Mouse (Mus musculus) megakaryocyte, adult 5-6 weeks (primary cell): ENCODE data around the gene Zfyve28. TPM values are rescaled to one million over a fixed set of nuclear protein-coding genes. Genes with fewer than 3 reads are reported as not detected.

Experiments used
- ATAC-seq: 2 replicates; pipeline ENCODE4 v1.8.0; 2016; ENCODE audit warnings: mild to moderate bottlenecking, inconsistent platforms; ENCODE audit not compliant: poor library complexity, severe bottlenecking
- total RNA-seq, 2 experiments: library from RNA; stranded (forward) in 1 of 2; stranded (reverse) in 1 of 2; fragments of 153-499, 151-499 nt in 1 of 2; fragments of 221-1000, 200-1000 nt in 1 of 2; gene quantifications; 2 replicates each; pipeline versions ENCODE4 v1.2.3 to v1.2.4; 2015 to 2017

Gene Zfyve28
- total RNA-seq, 2 experiments from 2014 or later, result 3.8 to 5.5 TPM

DNA sequence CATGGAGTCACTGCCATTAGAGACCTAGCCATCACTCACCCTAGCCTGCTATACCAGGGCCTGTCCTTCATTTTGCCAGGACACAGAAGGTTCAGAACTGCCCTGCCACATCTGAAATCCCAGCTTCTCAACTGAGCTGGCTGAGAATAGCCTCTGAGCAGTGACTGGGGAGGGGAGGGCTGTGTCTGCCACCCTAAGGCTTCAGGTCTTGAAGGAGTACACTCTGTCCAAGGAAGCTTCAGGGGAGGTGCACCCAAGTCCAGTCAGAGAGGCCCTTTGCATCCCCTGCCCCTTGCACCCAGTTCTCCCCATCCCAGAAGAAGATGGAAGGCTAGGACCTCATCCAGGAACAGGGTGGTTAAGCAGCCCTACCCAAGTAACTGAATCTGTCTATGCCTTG, 102.5 kb downstream of the Zfyve28 start:
- no peak for ATAC-seq

DNA sequence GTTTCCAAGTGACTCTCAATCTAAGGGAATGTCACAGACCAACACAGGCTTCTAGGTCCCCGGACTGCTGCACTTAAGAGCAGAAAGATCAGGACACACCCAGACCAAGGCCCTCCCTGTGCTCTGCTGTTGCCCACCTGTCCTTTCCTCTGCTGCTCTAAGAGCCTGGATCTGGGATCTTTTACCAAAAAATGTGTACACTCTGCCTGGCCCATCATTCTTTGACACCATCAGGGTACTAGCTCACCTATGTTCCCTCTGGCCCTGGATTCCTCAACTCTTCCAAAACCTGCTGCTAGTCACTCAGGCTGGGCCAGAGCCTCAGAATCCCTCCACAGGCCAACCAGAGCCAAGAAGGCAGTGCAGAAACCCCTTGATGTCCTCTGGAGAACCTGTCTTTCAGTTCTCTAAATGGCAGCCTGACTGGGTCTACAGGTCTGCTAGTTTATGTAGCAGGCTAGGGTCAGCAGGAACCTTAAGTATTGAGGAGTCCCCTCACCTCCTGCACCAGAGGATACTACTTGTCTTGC, 103.1 kb downstream of the Zfyve28 start:
- no peak for ATAC-seq

DNA sequence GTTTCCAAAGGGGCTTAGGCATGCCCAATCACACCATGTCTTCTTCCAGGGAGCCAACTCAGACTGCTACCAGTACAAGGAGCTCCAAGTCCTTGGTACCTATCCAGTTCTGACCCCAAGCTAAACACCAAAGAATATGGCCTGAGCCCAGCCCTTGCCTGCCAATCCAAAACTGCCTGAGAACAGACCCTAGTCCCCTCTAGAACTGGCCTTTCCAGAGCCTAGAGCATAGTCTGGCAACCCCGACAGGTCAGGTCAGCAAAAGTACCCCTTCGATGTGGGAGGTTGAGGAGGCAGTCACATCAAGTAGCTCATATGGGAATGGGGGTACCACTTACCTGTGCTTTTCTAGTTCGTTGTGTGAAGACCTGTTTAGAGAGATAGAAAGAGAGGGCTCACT, 104.3 kb downstream of the Zfyve28 start:
- ATAC-seq, result no peak

DNA sequence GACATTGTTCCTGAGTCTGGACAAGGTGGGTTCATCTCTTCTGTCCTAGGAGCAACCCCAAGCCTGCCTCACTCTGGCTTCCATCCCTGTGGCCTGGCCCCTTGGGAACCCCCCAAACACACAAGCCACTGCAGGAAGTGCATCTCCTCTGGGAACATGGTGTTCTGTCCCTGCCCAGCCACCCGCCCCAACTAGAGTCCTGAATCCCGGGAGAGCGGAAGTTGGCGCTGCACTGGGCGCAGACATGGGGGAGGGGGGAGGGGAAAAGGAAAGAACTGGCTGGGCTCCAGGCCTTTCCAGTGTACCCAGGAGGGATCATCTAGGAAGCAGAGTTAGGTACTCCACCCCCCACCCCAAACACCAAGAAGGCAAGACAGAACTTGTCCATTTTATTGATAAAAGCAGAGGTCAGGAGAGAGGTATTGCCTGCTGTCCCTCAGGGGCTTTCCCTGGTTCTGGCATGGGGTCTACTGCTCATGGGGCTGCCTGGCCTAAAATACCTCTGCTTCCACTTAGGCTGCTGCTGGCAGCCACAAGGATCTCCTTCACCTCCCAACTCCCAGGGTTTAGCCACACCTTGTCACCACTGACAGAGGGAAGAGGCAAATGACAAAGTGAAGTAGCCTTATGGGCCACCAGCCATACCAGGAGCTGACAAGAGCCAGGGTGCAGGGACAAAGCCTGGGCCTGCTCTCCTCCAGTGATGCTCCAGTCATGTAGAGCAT, 104.9 kb downstream of the Zfyve28 start:
- ATAC-seq, result no peak

DNA sequence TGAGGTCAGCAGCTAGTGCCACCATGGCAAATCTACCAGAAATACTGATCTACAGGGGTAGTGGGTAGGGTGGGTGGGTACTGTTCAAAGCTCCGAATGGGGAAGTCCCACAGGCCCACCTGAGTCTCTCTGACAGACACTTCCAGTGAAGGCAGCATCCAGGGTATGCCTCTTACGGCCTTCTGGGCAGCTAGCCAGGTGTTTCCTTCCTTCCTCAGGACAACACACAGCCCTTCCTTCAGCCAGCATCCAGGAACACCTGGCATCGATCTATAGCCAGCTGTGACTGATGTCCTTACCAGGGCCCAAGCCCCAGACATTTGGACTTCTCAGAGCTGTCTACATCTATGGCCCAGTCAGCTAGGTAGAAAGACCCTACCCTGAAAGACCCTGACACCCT, 105.8 kb downstream of the Zfyve28 start:
- ATAC-seq, result no peak

DNA sequence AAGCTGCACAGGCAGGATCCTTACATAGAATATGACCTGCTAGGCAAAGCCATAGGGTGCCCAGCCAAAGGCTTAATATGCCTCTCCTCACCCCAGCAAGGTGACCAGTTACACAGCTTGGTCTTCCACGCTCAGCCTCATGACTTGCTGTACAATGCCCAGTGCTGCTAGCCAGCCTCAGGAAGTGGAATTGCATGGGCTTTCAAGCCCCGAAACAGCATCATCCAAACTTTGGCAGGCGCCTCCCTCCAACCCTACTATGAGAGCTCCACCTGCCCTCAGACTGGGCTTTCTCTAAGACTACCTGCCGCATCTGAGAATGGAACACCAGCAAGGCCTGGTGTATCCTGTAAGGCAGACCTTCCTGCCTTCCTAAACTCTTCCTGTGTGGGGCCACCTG, 110.4 kb downstream of the Zfyve28 start:
- no peak for ATAC-seq

DNA sequence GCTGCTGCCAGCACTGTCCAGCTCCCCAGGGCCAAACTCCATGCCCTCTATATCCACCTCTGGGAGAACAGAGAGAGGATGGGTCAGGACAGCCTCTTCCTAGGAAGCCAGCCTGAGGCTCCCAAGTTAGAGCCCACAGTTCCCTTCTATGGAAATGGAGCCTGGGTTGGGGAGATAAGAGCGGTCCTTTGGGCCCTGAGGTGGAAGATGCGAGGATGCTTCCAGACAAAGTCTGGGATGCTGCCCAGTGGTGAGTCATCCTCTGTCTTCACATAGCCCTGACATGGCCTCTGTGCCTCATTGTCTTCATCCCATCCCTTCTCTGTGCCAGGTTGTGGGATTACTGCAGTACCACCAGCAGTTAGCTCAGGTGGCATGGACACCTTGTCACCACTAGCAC, 111.2 kb downstream of the Zfyve28 start:
- ATAC-seq, result no peak

DNA sequence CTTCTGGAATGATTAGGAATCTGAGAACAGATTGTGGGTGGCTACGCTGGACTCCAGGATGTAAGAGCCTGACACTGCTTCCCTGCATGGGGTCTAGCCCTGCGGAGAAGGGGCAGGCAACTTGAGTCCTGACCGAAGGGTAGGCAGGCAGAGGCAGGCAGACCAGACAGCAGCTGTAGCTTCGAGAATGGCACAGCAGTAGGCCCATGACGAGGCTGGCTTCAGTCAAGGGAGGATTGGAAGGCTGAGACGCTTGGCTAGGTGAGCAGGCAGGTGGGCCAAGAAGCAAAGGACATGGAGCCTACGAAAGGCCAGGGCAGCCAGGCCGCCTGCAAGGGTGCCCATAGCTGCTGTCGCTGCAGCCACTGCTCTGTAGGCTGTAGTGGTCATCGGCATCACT, 111.6 kb downstream of the Zfyve28 start:
- no peak for ATAC-seq

DNA sequence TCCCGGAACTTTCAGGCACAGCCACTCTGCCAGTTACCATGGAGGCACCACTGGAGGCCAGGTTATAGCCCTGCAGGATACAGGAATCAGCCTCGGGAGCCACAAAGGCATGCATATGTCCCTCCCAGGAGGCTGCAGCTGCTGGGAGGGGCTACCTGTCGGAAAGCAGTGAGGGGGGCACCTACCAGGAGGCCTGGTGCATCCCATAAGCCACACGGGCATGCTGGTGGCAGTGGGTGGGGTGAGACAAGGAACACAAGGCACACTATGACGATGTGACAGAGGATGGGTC, 112.9 kb downstream of the Zfyve28 start:
- no peak for ATAC-seq

DNA sequence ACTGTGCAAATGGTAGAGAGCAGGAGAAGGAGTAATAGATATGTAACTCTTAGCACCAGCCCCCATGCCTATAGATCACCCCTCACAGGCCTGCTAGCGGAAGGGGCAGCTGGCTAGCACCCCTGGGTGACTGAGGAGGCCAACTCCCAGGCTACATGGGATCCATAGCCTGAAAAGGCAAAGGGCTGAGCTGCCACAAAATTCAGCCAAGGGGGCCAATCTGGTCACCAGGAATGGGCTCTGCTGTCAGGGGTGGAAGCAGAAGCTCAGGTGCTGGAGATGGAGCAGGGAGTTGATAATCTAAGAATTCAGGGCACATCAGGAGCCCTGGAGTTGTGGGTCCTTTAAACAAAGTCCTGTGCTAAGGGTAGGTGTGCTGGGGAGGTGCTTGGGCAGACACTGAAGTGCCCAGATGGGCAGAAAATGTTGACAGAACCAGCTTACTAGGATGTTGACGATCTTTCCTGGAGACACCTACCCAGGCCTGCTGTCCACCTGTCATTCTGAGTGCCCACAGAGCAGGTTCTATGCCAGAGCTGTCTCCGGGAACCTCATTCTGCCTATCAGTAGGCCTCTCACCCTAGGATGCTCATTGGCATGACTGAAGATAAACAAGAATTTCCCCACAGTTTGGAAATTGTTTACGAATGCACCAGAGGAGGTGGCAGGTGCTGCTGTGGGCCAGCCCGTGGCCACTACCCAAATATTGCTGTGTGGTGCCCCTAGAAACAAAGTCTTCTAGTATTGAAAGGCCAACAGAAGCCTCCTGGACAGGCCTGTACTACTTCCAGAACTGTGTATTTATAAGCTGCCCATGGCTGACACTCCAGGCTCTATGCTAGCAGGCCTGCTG, 113.5 kb downstream of the Zfyve28 start:
- no peak for ATAC-seq

DNA sequence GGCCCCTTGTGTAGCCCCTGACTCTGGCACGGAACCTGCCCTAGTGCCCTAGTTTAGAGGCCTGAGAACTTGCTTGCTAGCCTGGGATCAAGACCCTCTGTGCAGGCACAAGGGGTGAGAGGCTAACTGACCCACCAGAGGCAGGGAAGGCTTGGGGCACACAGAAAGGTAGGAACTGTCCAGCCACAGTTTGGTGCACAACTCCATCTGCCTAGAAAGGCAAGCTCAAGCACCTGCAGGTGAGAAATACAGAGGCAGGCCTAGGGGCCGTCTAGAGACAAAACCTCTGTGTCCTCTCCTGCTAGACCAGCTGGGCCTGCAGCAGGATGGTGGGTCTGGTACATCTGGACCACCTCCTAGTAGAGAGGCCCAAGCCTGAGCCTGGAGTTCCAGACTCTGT, 114.2 kb downstream of the Zfyve28 start:
- ATAC-seq, result no peak

DNA sequence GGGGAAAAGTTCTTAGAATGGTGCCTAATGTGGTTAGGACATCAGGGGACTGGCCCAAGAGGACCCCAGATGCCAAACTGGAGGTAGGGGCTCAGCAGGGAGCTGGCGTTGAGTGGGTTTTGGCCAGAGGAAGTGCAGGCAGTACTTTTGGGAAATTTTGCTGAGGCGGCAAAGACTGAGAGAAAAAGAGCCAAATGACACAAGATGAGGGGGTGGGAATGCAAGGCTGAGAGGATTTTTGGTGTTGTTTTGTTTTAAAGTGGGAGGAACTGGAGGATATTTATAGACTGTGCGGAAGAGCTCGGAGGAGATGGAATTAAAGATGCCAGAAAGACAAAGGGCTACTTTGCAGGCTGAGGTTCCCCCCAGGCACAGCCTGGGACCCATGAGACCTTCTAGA, 117.5 kb downstream of the Zfyve28 start:
- no peak for ATAC-seq

DNA sequence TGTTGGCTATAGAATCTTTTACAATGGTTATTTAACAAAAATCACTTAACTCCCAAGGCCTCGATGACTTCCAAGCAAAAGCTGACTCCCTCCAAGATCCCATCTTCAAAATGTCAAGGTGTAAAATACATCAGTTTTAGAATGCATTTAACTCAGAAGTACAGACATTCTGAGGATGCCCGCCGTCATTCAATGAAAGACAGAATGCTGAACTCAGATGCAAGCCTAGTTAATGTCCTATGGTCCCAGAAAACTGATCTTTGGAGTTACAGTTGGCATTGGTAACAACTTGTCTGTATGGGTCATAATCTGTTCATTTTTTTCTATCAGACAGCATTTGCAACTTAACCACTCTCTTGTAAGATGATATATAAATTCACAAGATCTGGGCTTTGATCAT, 118.3 kb downstream of the Zfyve28 start:
- no peak for ATAC-seq

DNA sequence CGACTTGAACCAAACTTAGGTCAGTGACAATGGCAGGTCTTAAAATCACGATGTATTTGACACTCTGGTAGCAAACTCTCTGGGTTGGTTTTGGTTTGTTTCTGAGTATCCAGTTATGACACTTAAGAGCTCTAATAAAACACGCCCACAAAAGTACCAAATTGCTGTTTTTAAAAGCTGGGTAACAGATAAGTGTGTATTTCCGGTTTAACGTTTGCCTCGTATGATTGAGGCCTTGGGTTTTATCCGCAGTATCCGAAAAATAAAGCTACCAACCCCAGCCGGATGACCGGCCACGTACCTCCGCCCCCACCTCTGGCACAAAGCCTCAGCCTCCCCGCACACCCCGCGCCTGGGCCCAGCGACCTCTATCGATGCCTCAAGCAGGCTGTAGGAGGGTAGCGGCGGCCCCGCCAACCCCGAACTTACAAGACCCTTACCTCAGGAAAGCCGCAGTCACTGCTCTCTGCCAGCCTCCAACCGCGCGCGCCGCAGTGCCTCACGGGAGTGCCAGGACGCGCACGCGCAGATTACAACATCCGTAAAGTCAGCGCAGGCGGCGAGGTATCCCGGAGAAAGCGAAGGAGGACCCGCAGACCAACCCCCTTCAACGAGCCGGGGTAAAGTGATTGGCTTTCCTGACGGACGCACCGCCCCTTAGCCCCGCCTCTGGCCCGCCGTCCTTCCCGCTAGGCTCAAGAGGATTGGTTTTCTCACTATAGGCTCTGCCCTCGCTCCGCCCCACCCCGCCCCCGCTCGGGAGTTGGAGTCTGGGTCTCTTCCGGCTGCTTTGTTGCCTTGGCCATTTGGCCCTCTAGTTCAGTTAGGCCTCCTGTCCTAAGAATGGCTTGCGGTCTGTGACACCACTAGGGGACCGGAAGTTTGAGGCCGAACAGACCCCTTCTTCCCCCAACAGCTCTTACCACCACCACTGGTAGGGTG, 119.0 kb downstream of the Zfyve28 start, which contains the start of the genes Poln and Haus3:
Gene Poln (minus strand): TSS at position 499 of the 942 bp plus-strand sequence.
Gene Haus3 (minus strand): TSS at position 578 of the 942 bp plus-strand sequence.
- peak; percentile 97 for ATAC-seq

DNA sequence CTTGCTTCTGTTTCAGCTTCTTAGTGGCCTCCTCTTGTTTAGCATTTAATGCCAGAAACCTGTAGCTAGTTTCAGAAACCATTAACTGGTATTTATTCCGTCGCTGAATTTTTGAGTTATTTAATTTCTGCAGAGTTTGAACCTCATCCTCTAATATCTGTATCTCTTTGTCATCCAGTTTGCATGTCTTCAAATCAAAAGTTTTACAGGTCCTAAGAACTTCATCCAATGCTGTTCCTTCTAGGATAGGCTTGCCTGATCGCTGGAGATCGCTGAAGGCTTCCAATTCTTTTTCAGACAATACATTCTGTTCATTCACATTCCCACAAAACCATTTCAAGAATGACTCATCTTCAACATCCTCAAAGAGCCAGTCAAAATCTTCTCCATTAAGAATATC, 120.4 kb downstream of the Zfyve28 start:
- ATAC-seq, result no peak

DNA sequence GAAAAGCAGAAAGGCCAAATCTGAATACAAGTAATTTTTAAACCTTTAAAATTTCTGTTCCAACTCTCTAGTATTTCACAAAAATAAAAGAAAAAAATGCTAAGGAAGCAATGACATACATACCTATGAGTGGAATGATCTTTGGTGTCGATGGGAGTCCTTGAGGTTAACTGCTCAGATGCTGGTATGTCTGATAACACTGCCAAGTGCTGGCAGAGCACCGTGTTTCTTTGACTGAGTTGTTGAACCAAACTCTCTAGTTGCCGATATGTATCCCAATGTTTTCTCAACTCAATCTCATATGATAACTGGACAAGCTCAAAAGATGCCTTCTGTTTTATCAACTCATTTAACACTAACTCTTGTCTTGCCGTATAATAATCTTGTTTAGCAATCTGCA, 122.5 kb downstream of the Zfyve28 start:
- ATAC-seq, result no peak

DNA sequence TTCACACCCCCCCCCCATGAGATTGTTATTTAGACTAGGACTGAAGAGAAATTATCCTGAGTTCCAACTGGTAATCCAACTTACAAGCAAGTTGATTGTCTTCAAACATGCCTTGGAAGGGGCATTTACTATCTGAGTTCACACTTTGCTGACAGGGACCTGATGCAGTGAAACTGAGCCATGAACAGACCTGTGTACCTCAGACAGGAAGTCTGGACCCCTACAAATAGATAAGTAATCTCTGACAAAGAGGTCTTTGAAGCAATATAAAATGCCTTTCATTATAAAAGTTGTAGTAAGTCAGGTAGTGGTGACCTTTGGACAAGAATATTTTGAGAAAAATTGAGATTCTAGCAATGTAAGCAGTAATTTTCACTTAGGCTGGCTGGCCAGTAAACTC, 139.8 kb downstream of the Zfyve28 start:
- no peak for ATAC-seq

DNA sequence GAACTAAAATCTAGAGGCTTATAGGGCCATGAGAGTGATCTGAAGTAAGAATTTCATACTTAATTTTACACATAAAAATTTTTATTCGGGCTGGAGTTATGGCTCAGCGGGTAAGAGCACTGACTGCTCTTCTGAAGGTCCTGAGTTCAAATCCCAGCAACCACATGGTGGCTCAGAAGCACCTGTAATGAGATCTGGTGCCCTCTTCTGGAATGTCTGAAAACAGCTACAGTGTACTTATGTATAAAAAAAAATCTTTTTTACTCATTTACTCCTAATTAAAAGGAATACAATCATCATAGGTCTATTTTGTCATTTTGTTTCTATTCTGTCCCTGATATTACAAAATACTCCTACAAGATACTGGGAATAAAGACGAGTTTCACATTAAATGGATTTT, 140.7 kb downstream of the Zfyve28 start:
- ATAC-seq, result no peak
